Mouse (Mus musculus): Measurements from ENCODE around the gene Armc2. TPM values are rescaled to one million over a fixed set of nuclear protein-coding genes. Genes with fewer than 3 reads are reported as not detected.
A peak's percentile ranks its signal among the peaks of the same experiment; 100 is the strongest.

Gene Armc2
- total RNA-seq (2021): under 1 TPM; 0.16 to 0.33 TPM
- long read RNA-seq, experiment 1, partial matches to known transcripts: 0 of 2 reads
- long read RNA-seq, experiment 1, other reads (novel, unspliced or antisense): 2 of 2 reads
- long read RNA-seq, experiment 2, partial matches to known transcripts: 0 of 2 reads
- long read RNA-seq, experiment 2, other reads (novel, unspliced or antisense): 2 of 2 reads

- peak; percentile 78 for DNase-seq
Observed at GRCm38 (mm10) chr10:42018016-42018949, at the start of gene Armc2. Gene Armc2, minus strand, starts transcription at chr10:42018442.

- no peak for DNase-seq
Observed at GRCm38 (mm10) chr10:42064446-42064845, 46.2 kb upstream of the Armc2 start.

- no peak for DNase-seq
Observed at GRCm38 (mm10) chr10:42059522-42059921, 41.3 kb upstream of the Armc2 start.

GRCm38 (mm10) chr10:42057746-42058145 lies 39.5 kb upstream of the Armc2 start:
- no peak for DNase-seq

- no peak for DNase-seq
Observed at GRCm38 (mm10) chr10:42057231-42057601, 39.0 kb upstream of the Armc2 start.

- DNase-seq: no peak
Observed at GRCm38 (mm10) chr10:42056486-42057230, 38.4 kb upstream of the Armc2 start.

GRCm38 (mm10) chr10:42055224-42056165 lies 37.3 kb upstream of the Armc2 start:
- no peak for DNase-seq

- DNase-seq: no peak
Observed at GRCm38 (mm10) chr10:42051069-42051468, 32.8 kb upstream of the Armc2 start.

- DNase-seq: no peak
Observed at GRCm38 (mm10) chr10:42048648-42049047, 30.4 kb upstream of the Armc2 start.

- DNase-seq: no peak
Observed at GRCm38 (mm10) chr10:42044574-42044973, 26.3 kb upstream of the Armc2 start.

GRCm38 (mm10) chr10:42043307-42043706 lies 25.1 kb upstream of the Armc2 start:
- DNase-seq: no peak

- no peak for DNase-seq
Observed at GRCm38 (mm10) chr10:42042881-42043280, 24.6 kb upstream of the Armc2 start.

GRCm38 (mm10) chr10:42042087-42042486 lies 23.8 kb upstream of the Armc2 start:
- DNase-seq: no peak

GRCm38 (mm10) chr10:42038571-42038970 lies 20.3 kb upstream of the Armc2 start:
- DNase-seq: no peak

GRCm38 (mm10) chr10:42037301-42037870 lies 19.1 kb upstream of the Armc2 start:
- DNase-seq: no peak

GRCm38 (mm10) chr10:42036846-42037245 lies 18.6 kb upstream of the Armc2 start:
- no peak for DNase-seq

GRCm38 (mm10) chr10:42033571-42033970 lies 15.3 kb upstream of the Armc2 start:
- no peak for DNase-seq

GRCm38 (mm10) chr10:42031021-42031420 lies 12.8 kb upstream of the Armc2 start:
- peak; percentile 88 for DNase-seq

- DNase-seq: no peak
Observed at GRCm38 (mm10) chr10:42029502-42029901, 11.3 kb upstream of the Armc2 start.

GRCm38 (mm10) chr10:42027337-42027736 lies 9.1 kb upstream of the Armc2 start:
- no peak for DNase-seq

- DNase-seq: no peak
Observed at GRCm38 (mm10) chr10:42024406-42024805, 6.2 kb upstream of the Armc2 start.
